Mouse (Mus musculus) forebrain, embryonic 14.5 days (tissue): ENCODE results near the gene Psmg4. TPM values are rescaled to one million over a fixed set of nuclear protein-coding genes. Genes with fewer than 3 reads are reported as not detected.

Source experiments
- polyA plus RNA-seq: library from polyadenylated mRNA; unstranded; fragments of >200 nt; fragmentation: Nextera tagmentation; extraction: Ambion mirVana; gene quantifications from 2 replicates; pipeline ENCODE4 v1.2.1, GENCODE M21; 2014

Gene Psmg4
- polyA plus RNA-seq, 1 experiment from 2014 or later, result 113 TPM

Other genes starting within 250 kb of the Psmg4 start
- 5.2 and 7.4 TPM in 2 replicates for gene Nqo2, start 198.3 kb upstream of the Psmg4 start, polyA plus RNA-seq
- 5.7 and 5.8 TPM in 2 replicates for gene Ripk1, start 160.6 kb upstream of the Psmg4 start, polyA plus RNA-seq
- gene Serpinb6a, start 160.2 kb upstream of the Psmg4 start, polyA plus RNA-seq, result 42.2 and 43.1 TPM in 2 replicates
- 35.1 and 36.2 TPM in 2 replicates for gene Bphl, start 125.4 kb upstream of the Psmg4 start, polyA plus RNA-seq
- gene Tubb2a, start 85.0 kb upstream of the Psmg4 start, polyA plus RNA-seq, result 1,376 and 1,776 TPM in 2 replicates
- 670 and 797 TPM in 2 replicates for gene Tubb2b, start 32.5 kb upstream of the Psmg4 start, polyA plus RNA-seq
- gene Slc22a23, start 182.2 kb downstream of the Psmg4 start, polyA plus RNA-seq, result 14.0 and 14.2 TPM in 2 replicates